Mouse (Mus musculus) right cerebral cortex, postnatal 4 days (tissue): ENCODE measurements around the gene Tmem240.
A peak's percentile ranks its signal among the peaks of the same experiment; 100 is the strongest.
"Not testable (repeated sequence)": the region's sequence is repeated elsewhere in the genome, so short reads cannot be mapped to it uniquely, and the experiment has no call there.

Experiments
- DNase-seq: peaks from one replicate; pipeline ENCODE4 v3.0.0-alpha.2; 2022

Gene Tmem240

GRCm38 (mm10) chr4:155773335-155774078, 38.9 kb downstream of the Tmem240 start:
- DNase-seq, result no peak

DNA sequence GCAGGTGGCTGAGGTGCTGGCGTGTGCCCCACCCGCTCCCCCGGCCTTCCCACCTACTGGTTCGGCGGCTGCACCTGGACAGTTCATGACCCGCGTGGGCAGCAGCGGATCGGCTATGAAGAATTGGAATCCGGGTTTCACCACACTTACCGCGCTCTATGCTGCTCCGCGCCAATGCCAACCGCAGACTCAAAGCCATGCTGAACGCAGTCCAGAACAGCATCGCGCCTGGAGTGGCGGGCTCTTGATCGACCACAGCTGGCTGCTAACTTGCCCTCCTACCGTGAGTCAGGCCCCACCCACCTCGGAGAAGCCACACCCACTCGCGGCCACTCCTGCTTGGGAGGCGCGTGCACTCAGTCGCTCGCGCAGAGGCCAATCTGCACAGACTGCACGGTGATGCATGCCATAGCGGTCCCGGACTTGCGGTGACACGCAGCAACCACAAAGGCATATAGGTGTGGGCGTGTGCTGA, 39.7 kb downstream of the Tmem240 start, which contains the start of gene Vwa1:
Gene Vwa1 (minus strand): TSS at position 419 of the 475 bp plus-strand sequence.
- DNase-seq, result peak; percentile 79

GRCm38 (mm10) chr4:155774971-155775740, 40.6 kb downstream of the Tmem240 start:
- DNase-seq, result peak; percentile 51

GRCm38 (mm10) chr4:155775855-155776254, 41.3 kb downstream of the Tmem240 start:
- peak; percentile 26 for DNase-seq

GRCm38 (mm10) chr4:155776704-155777335, 42.2 kb downstream of the Tmem240 start:
- DNase-seq, result no peak

DNA sequence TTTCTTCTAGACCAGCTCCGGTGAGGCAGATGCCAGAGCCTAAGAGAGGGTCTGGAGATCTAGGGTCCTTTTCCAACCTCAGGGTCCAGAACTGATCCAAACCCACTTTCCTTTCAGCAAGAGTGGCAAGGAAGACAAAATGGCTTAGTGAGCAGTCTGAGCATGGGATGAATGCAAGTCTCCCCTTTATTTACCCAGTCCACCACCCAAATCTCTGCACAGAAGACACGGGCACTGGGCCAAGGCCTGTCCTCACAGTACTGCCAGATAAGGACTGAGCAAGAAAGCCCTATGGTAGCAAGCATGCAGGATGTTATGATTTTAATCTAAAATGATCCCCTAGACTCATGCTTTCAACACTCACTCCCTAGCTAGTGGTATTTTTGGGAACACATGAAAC, 43.2 kb downstream of the Tmem240 start:
- DNase-seq, result peak; percentile 27

DNA sequence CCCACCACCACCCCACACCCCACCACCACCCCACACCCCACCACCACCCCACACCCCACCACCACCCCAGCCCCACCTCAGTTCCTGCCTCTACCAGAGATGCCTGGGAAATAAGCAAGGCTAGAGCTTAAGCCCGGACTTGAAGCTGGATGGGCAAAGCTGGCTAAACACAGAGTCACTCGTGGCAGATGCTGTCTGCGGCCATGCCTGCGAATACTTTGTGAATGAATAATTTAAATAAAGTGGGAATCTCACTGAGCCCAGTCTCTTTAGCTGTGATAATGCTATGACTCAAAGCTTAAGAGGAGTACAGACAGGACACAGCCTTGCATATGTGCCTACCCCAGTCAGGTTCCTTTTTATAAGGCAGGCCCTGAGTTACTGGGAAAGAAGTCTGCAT, 44.9 kb downstream of the Tmem240 start:
- no peak for DNase-seq

GRCm38 (mm10) chr4:155780895-155781294, 46.3 kb downstream of the Tmem240 start:
- no peak for DNase-seq

GRCm38 (mm10) chr4:155783486-155784080, 49.0 kb downstream of the Tmem240 start:
- DNase-seq, result no peak

GRCm38 (mm10) chr4:155784081-155784701, 49.6 kb downstream of the Tmem240 start:
- DNase-seq, result peak; percentile 75

- no peak for DNase-seq
These were observed 50.6 kb downstream of the Tmem240 start for GRCm38 (mm10) chr4:155785246-155785645.

DNA sequence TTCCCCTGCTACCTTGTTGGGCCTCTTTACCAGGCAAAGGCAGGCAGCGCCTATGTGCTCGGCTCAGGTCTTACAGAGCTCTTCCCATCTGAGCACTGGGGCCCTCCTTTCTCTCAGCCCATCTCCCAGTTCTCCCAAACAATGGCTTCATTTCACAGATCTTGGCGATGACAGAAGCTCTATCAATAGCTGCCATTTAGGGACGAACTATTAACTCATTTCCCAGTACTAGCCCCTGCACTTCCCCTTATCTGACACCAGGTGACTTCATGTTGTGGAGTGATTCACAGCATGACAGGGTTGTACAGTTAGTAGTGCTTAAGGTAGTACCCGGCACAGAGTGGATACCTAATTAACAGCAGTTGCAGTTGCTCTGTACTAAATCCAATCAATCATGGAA, 51.2 kb downstream of the Tmem240 start, which contains the start of gene Tmem88b:
Gene Tmem88b (minus strand): TSS at position 56 of the 400 bp plus-strand sequence.
- no peak for DNase-seq

GRCm38 (mm10) chr4:155788300-155788699, 53.7 kb downstream of the Tmem240 start:
- DNase-seq, result no peak

DNA sequence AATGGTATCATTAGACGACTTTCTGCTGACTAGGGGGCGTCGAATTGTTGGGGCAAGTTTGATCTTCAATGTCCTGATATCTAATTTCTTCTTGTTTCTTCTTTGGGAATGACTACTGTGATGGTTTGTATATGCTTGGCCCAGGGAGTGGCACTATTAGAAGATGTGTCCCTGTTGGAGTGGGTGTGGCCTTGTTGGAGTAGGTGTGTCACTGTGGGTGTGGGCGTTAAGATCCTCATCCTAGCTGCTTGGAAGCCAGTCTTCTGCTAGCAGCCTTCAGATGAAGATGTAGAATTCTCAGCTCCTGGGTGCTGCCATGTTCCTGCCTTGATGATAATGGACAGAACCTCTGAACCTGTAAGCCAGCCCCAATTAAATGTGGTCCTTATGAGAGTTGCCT, 54.2 kb downstream of the Tmem240 start:
- DNase-seq, result not testable (repeated sequence)

- no peak for DNase-seq
These were observed 55.5 kb downstream of the Tmem240 start, which contains the start of gene Ankrd65 for GRCm38 (mm10) chr4:155790021-155790489. TSS of gene Ankrd65 (plus strand) at chr4:155790439.
